Mouse (Mus musculus) central nervous system, embryonic 11.5 days (tissue): ENCODE results near the gene Dusp27. TPM values are rescaled to one million over a fixed set of nuclear protein-coding genes. Genes with fewer than 3 reads are reported as not detected.

Experiments used
- polyA plus RNA-seq: library from polyadenylated mRNA; depleted of rRNA; stranded (reverse); fragments of >200 nt; gene quantifications from 2 replicates; pipeline ENCODE4 v1.2.3, GENCODE M21; 2012; rRNA removed

The Dusp27 gene
- 2.1 and 2.5 TPM in 2 replicates for polyA plus RNA-seq

GRCm38 (mm10) chr1:166127719-166128118 lies at the start of gene Dusp27:
Gene Dusp27 (minus strand): TSS chr1:166127922.

DNA sequence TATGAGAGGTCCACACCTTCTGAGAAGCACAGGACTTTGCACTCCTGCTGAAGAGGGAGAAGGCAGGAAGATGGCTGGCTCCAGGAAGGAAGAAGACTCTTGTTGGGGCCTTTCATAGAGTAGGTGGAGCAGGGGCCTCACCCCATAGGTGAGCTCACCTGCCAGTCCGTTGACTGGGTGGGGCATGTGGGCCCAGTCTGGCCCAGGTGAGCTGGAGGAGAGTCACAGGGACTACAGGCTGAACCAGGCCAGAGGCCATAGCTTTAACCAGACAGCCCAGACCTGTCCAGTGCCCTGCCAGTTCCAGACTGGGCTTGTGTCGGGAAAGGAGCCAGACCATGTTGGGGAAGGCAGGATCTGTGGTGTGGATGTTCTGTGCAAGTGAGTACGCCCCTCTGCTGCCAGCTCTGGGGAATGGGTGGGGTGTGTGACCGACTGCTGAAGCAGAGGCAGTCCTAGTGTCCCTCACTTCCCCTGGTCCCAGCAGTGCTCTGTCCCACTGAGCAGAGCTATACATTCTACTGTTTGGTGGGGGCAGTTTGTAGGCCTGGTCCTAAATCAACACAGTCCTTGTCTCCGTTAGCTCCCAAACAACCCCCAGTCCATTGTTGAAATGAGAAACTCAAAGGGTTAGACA lies 2.6 kb upstream of the Dusp27 start, which contains the start of gene Gpa33:
Gpa33 (plus strand) TSS at position 15 of the 637 bp plus-strand sequence.

Other genes with a start within 250 kb of the Dusp27 start
- gene Pou2f1, start 125.2 kb downstream of the Dusp27 start, polyA plus RNA-seq = 10.0 and 13.7 TPM in 2 replicates
- gene Gpa33, start 2.3 kb upstream of the Dusp27 start, polyA plus RNA-seq = 0.13 and 0.22 TPM in 2 replicates
- 0.04 TPM in 1 of 2 replicates, not detected in the other for gene Mael, start 110.8 kb upstream of the Dusp27 start, polyA plus RNA-seq
- gene Ildr2, start 126.2 kb upstream of the Dusp27 start, polyA plus RNA-seq = 9.8 and 16.3 TPM in 2 replicates